Mouse (Mus musculus) ES-E14 (cell line): ENCODE results near the gene Gpm6a.

Experiments used
- CHD2 ChIP-seq: IDR thresholded peaks from 2 replicates; pipeline ENCODE4 v1.6.1; 2014; ENCODE audit warnings: mild to moderate bottlenecking, low read depth, low read length, inconsistent platforms
- MAFK ChIP-seq: IDR thresholded peaks from 2 replicates; pipeline ENCODE4 v1.6.1; 2014; ENCODE audit warnings: mild to moderate bottlenecking, low read depth, low read length, inconsistent platforms; ENCODE audit not compliant: insufficient read depth
- ZNF384 ChIP-seq: IDR thresholded peaks from 2 replicates; pipeline ENCODE4 v1.6.1; 2012; ENCODE audit warnings: low read depth, low read length, inconsistent platforms

- no peak for TF ChIP-seq MAFK
- no peak for TF ChIP-seq CHD2
- TF ChIP-seq ZNF384, result no peak
These were observed 80.8 kb downstream of the Gpm6a start for GRCm38 (mm10) chr8:55035416-55035815.
